Mouse (Mus musculus): Measurements from ENCODE around the gene Panx3.
A peak's percentile ranks its signal among the peaks of the same experiment; 100 is the strongest.

The Panx3 gene

GRCm38 (mm10) chr9:37669115-37669514 lies at the start of gene Panx3:
TSS of gene Panx3 (minus strand) at chr9:37669235.
- no peak for DNase-seq (ENCODE audit: extremely low spot score, low read depth, low spot score)

GRCm38 (mm10) chr9:37716150-37716549 lies 47.1 kb upstream of the Panx3 start, which contains the start of gene Olfr160:
TSS of gene Olfr160 (minus strand) at chr9:37716250.
- no peak for DNase-seq (ENCODE audit: extremely low spot score, low read depth, low spot score)

- DNase-seq (ENCODE audit: extremely low spot score, low read depth, low spot score), result peak; percentile 18
These were observed 21.1 kb upstream of the Panx3 start for GRCm38 (mm10) chr9:37689970-37690686.

- DNase-seq (ENCODE audit: extremely low spot score, low read depth, low spot score), result no peak
These were observed 18.9 kb upstream of the Panx3 start for GRCm38 (mm10) chr9:37687941-37688303.

GRCm38 (mm10) chr9:37687288-37687940 lies 18.4 kb upstream of the Panx3 start:
- no peak for DNase-seq (ENCODE audit: extremely low spot score, low read depth, low spot score)

GRCm38 (mm10) chr9:37681123-37681522 lies 12.1 kb upstream of the Panx3 start:
- DNase-seq (ENCODE audit: extremely low spot score, low read depth, low spot score), result no peak

- no peak for DNase-seq (ENCODE audit: extremely low spot score, low read depth, low spot score)
These were observed 6.3 kb upstream of the Panx3 start for GRCm38 (mm10) chr9:37675287-37675686.

GRCm38 (mm10) chr9:37670261-37670660 lies 1.2 kb upstream of the Panx3 start:
- DNase-seq (ENCODE audit: extremely low spot score, low read depth, low spot score), result no peak

- no peak for DNase-seq (ENCODE audit: extremely low spot score, low read depth, low spot score)
These were observed 643 bp upstream of the Panx3 start for GRCm38 (mm10) chr9:37669678-37670077.

- DNase-seq (ENCODE audit: extremely low spot score, low read depth, low spot score), result no peak
These were observed 3.0 kb downstream of the Panx3 start for GRCm38 (mm10) chr9:37666045-37666444.

- DNase-seq (ENCODE audit: extremely low spot score, low read depth, low spot score), result no peak
These were observed 4.4 kb downstream of the Panx3 start for GRCm38 (mm10) chr9:37664604-37665003.

- DNase-seq (ENCODE audit: extremely low spot score, low read depth, low spot score), result no peak
These were observed 5.8 kb downstream of the Panx3 start for GRCm38 (mm10) chr9:37663210-37663609.

GRCm38 (mm10) chr9:37659413-37659812 lies 9.6 kb downstream of the Panx3 start:
- DNase-seq (ENCODE audit: extremely low spot score, low read depth, low spot score), result no peak

- DNase-seq (ENCODE audit: extremely low spot score, low read depth, low spot score), result peak; percentile 73
These were observed 12.0 kb downstream of the Panx3 start, which contains the start of gene Tbrg1 for GRCm38 (mm10) chr9:37656931-37657481. TSS of gene Tbrg1 (minus strand) at chr9:37657312.

- DNase-seq (ENCODE audit: extremely low spot score, low read depth, low spot score), result no peak
These were observed 12.6 kb downstream of the Panx3 start for GRCm38 (mm10) chr9:37656439-37656881.

GRCm38 (mm10) chr9:37655961-37656360 lies 13.1 kb downstream of the Panx3 start:
- DNase-seq (ENCODE audit: extremely low spot score, low read depth, low spot score), result no peak

GRCm38 (mm10) chr9:37653836-37654235 lies 15.2 kb downstream of the Panx3 start:
- no peak for DNase-seq (ENCODE audit: extremely low spot score, low read depth, low spot score)

GRCm38 (mm10) chr9:37650639-37651038 lies 18.4 kb downstream of the Panx3 start:
- no peak for DNase-seq (ENCODE audit: extremely low spot score, low read depth, low spot score)

GRCm38 (mm10) chr9:37646246-37646645 lies 22.8 kb downstream of the Panx3 start:
- no peak for DNase-seq (ENCODE audit: extremely low spot score, low read depth, low spot score)

- no peak for DNase-seq (ENCODE audit: extremely low spot score, low read depth, low spot score)
These were observed 30.3 kb downstream of the Panx3 start for GRCm38 (mm10) chr9:37638721-37639120.

GRCm38 (mm10) chr9:37636800-37637542 lies 32.1 kb downstream of the Panx3 start:
- DNase-seq (ENCODE audit: extremely low spot score, low read depth, low spot score), result no peak
